Mouse (Mus musculus) cerebellum, adult (tissue): ENCODE data around the gene Numa1.
A peak's percentile ranks its signal among the peaks of the same experiment; 100 is the strongest.
"Not testable (repeated sequence)": the region's sequence is repeated elsewhere in the genome, so short reads cannot be mapped to it uniquely, and the experiment has no call there.

Experiments
- ATAC-seq: cut with Nextera tagmentation; 2 replicates; pipeline ENCODE4 v1.9.2; 2017; ENCODE audit warnings: mild to moderate bottlenecking, moderate library complexity, mixed read lengths; ENCODE audit not compliant: insufficient number of reproducible peaks, low FRiP score, low TSS enrichment

Gene Numa1

DNA sequence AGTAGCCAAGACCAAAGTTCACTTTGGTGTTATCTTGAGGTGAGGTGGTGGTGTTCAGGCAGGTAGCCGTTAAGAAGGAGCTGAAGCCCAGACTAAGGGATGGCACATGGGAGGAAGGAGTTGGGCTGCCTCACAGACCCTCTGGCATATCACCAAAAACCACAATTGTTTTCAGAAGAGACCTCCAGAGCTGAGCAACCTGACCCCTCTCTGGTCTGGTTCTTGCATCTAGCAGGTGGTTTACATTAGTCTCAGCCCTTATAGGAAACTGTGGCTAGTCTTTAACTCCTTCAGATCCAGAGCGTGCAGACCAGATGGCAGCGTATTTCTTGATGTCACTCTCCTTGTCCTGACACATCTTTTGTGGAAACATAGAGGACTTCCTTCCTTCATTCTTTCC lies 39.8 kb downstream of the Numa1 start:
- no peak for ATAC-seq

DNA sequence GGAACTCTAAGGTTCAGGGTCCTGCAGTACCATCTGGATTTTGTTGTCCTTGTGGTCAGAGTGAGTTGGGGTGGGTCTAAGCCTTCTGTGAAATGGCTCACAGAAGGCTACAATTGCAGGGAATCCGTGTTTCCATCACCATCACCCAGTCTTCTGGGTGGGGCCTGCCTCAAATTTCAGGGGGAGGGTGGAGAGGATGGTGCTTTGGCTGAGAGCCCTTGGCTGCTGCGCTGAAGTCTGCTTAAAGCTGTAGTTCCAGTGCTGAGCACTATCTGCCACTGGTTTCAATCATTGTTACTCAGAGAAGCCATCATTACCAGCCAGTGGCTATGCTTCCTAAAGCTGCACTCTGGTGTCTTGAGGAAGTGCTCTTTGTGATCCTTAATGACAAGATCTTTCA lies 40.6 kb downstream of the Numa1 start:
- no peak for ATAC-seq

DNA sequence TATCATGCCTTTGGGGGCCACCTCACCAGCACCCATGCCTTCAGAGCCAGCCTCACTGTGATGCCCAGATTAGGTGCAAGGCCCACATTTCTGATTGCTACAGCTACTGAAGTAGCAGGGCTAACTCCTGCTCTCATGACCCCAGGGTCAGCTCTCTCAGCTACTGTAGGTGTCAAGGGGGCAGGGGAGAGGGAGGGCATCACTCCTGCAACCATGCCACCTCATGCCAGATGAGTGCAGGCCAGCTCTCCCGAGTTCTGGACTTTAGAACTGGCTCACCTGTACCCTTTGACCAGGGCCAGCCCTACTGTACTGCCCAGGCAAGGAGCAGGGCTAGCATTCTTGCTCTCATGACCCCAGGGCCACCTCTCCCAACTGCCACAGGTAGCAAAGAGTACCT lies 48.8 kb downstream of the Numa1 start:
- no peak for ATAC-seq

DNA sequence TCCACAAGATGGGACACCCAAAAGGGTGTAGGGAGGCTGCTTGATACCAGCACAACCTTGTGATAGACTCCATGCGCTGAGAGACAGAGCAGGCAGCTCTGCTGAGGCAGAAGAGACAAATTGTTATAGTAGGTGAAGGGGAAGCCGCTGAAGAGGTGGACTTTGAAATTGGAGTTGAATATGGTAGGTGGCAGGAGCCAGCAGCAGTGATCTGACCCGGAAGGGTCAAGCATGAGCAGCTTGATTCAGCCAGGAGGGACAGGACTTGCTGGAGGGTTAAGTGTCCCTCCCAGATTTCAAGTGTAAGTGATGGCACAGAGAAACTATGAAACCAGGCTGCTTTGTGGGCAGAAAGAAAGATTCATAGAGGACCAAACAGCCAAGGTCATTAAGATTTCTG lies 51.2 kb downstream of the Numa1 start:
- no peak for ATAC-seq

DNA sequence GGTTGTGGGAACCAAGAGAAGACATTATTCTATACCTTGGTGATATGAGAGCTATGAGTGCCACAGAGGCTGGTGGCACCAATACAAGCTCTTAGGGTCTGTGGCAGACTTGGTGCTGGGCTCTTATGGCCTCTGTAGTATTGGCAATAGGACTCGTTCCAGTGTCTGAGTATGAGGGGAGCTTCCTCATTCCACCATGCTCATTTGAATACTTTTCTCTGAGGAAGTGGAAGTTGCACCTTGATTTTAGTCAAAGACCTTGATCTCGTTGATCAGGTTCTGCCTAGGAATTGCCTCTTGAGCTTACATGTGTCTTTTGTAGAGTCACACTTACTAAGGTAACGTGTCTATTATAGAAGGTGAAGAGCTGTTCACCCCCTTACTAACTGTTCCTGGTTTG lies 60.3 kb downstream of the Numa1 start:
- ATAC-seq: no peak

DNA sequence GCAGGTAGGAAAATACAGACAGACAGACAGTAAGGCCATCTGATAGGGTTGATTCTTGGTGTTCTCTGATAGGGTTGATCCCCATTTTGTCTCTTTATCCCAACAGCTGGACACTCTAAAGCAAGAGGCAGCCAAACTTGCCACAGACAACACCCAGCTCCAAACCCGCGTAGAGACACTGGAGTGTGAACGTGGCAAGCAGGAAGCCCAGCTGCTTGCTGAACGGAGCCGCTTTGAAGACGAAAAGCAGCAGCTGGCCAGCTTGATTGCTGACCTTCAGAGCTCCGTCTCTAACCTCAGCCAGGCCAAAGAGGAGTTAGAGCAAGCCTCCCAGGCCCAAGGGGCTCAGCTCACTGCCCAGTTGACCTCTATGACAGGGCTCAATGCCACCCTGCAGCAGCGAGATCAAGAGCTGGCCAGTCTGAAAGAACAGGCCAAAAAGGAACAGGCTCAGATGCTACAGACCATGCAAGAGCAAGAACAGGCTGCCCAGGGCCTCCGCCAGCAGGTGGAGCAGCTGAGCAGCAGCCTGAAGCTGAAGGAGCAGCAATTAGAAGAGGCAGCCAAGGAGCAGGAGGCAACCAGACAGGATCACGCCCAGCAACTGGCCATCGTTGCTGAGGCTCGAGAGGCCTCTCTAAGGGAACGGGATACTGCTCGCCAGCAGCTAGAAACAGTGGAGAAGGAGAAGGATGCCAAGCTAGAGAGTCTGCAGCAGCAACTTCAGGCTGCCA lies 64.5 kb downstream of the Numa1 start:
- ATAC-seq: peak; percentile 51

DNA sequence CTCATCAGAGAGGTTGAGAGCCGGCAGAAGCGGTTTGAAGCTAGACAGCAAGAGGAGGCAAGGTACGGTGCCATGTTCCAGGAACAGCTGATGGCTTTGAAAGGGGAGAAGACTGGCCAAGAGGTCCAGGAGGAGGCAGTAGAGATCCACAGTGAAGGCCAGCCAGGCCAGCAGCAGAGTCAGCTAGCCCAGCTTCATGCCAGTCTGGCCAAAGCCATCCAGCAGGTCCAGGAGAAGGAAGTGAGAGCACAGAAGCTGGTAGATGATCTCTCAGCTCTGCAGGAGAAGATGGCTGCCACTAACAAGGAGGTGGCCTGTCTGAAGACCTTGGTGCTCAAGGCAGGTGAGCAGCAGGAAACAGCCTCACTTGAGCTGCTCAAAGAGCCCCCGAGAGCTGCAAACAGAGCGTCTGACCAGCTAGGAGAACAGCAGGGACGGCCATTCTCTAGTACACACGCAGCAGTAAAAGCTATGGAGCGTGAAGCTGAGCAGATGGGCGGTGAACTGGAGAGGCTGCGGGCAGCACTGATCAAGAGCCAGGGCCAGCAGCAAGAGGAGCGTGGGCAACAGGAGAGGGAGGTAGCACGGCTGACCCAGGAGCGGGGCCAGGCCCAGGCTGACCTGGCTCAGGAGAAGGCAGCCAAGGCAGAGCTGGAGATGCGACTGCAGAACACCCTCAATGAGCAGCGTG lies 65.7 kb downstream of the Numa1 start:
- ATAC-seq: peak; percentile 78

DNA sequence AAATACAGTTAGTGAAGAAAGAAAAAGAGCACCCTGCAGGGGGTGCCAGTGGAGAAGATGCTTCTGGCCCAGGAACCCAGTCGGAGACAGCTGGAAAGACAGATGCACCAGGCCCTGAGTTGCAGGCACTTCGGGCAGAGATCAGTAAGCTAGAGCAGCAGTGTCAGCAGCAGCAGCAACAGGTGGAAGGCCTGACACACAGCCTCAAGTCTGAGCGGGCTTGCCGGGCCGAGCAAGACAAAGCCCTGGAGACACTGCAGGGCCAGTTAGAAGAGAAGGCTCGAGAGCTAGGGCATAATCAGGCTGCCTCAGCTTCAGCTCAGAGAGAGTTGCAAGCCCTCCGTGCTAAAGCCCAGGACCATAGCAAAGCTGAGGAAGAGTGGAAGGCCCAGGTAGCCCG lies 66.4 kb downstream of the Numa1 start:
- no peak for ATAC-seq

DNA sequence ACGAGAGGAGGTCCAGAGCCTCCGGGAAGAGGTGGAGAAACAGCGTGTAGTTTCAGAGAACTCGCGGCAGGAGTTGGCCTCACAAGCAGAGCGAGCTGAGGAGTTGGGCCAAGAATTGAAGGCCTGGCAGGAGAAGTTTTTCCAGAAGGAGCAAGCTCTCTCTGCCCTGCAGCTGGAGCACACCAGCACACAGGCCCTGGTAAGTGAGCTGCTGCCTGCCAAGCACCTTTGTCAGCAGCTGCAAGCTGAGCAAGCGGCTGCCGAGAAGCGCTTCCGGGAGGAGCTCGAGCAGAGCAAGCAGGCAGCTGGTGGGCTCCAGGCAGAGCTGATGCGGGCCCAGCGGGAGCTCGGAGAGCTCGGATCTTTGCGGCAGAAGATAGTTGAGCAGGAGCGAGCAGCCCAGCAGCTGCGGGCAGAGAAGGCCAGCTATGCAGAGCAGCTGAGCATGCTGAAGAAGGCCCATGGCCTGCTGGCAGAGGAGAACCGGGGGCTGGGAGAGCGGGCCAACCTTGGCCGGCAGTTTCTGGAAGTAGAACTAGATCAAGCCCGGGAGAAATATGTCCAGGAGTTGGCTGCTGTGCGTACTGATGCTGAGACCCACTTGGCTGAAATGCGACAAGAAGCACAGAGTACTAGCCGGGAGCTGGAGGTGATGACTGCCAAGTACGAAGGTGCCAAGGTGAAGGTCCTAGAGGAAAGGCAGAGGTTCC lies 67.2 kb downstream of the Numa1 start:
- no peak for ATAC-seq

DNA sequence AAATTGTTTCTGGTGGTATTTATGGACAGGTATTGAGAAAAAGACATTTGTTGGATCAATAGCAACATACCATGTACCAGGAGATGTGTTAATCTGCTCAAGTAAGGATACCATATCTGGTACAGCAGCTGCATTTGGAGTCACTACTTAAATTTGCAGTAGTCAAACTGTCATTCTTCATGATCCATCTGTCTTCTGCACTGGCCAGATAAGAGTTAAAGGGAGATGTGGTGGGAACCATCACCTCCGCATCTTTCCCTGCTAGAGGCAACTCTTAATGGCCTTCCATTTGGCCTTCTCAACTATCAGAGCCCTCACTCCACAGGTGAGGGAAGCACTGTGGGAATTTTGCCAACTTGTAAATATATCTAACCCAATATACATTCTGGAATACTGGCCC lies 72.6 kb downstream of the Numa1 start:
- ATAC-seq: no peak

DNA sequence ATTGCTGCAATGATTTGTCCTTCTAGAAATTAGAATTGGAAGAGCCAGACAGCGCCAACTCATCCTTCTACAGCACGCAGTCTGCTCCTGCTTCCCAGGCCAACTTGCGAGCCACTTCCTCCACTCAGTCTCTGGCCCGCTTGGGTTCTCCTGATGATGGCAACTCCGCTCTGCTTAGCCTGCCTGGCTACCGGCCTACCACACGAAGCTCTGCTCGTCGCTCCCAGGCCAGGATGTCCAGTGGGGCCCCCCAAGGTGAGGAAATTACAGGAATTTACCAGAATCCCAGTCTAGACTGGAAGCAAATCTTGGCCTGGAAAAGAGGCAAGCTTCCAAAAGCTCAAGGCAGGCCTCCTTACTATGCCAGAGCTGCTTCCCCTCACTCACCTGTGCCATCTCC lies 77.9 kb downstream of the Numa1 start:
- ATAC-seq: no peak

DNA sequence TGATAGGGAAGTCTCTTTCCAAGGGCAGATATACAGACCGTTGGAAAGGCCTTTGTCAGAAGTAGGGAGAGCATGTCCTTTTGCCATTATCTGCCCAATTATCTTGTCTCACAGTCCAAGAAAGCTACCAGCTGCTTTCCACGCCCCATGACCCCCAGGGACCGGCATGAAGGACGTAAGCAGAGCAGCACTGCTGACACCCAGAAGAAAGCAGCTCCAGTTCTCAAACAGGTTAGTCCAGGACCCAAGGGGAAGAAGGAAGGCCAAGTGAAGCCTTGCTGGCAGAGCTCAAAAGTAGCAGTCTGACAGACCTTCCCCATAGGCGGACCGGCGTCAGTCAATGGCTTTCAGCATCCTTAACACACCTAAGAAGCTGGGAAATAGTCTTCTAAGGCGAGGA lies 79.5 kb downstream of the Numa1 start:
- ATAC-seq: no peak

DNA sequence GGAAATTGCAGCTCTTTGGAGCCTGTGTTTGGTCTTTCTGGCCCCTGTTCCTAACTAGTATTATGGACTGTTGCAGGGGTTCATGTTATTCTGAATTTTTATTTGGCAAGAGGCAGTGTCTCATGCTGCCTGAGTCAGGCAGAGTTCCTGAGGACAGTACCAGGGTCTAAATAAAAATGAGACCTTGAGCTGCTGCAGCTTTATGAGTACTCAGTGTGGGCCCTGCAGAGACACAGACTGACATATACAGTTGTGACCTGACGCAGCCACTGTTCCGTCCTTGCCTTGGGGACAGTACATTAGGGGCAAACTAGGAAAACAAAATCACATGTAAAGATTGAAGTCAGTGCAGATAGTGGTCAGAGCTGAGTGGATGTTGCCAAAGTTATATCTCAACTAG lies 81.1 kb downstream of the Numa1 start:
- ATAC-seq: no peak

DNA sequence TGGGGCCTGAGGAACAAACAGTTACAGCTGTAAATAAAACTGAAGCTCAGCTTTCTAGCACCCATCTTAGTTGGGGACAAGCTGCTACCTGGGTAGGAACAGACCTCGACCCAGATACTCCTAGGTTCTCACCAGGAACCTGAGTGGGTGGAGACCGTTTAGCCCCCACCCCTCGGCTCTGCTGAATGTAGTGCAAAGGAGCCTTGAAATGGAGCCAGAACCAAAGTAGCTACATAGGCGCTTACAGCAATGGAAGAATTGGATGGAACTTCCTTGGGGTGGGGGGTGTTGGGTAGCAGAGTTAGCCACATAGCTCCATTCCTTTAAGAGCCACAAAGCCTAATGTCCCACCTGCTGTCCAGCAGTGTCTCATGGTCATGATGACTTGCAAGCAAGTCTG lies 83.0 kb downstream of the Numa1 start:
- ATAC-seq: no peak

DNA sequence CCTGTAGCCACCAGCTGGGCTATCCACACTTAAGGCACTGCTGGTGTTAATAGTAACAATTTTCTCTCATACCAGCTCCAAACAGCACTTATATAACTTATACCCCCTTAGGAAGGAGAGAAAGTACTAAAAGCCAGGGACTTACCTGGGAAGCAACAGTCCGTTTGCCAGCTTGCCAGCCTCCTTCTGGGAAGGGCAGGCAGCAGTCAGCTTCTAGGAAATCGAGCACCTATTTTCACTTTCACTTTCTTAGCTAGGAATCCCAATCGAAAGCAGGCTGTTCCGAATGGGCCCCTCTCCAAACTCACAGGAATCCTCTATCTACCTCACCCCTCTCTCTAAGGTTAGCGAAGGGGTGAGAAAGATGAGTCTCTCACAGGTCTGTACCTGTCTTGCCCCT lies 83.5 kb downstream of the Numa1 start:
- ATAC-seq: no peak

DNA sequence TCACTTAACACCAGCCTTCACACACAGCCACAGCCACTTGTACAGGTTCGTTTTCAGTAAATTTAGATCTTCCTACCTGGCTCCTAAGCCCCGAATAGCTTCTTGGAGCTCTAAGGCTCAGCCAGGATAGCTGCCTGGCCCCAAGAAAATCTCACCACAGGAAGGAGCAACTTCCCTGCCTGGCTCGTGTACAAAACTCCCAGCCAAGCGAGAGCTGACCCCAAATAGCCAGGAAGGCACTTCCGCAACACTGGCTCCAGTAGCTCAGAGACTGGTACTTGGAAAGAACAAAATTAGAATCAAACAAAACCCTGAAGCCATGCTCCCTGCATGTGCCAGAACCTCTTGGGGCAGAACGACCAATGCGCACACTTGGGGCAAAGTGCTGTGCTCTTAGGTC lies 84.1 kb downstream of the Numa1 start:
- ATAC-seq: 0 out of 2 replicates have a peak, but pooled peaks have one; percentile 17

DNA sequence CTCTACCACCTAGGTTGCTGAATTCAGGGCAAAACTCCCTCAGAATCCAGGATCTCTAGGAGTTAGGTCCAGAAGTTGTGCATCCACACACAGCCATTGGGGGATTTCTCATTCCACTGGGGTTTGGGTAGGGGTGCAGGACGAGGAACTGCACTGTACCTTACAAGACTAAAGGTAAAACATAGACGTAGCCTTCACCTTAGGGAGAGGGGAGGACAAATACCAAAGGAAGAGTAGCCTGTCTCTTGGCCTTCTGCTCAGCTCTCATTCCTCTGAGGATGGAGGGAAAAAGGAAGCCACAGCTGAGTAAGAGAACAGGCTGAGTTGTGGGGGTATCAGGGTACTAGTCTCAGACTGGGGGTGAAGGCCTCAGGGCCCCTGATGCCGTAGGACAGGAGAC lies 84.7 kb downstream of the Numa1 start, which contains the start of gene Il18bp:
Gene Il18bp (minus strand): TSS at position 101 of the 400 bp plus-strand sequence.
- no peak for ATAC-seq

DNA sequence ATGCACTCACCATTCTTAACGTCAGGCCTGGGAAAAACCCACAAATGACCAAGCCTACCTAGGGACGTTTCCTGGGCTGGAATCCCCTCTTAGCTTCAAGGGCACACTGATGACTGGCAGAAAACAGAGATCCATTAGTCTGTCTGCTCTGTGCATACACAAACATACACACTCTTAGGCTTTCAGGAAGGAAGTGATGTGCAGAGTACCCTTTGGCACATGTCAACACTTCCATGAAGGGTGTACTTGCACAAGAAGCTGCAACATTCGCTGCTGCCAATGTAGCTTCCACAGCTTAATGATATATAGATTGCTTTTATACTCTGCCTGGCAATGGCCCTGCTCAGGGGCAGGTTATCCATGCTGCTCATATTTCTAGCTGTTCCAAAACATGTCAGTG lies 85.5 kb downstream of the Numa1 start:
- ATAC-seq: no peak

DNA sequence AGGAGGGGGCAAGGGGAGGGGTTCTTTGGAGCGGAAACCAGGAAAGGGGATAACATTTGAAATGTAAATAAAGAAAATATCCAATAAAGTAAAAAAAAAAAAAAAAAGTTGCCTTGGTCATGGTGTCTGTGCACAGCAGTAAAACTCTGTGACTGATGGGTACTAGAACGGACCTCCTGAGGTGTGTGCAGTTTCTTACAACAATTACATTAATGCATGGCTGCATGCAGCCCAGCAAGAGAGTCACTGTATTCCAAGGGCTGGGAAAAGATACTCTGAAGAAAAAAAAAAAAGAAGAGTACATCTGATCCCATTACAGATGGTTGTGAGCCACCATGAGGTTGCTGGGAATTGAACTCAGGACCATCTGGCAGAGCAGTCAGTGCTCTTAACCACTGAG lies 87.0 kb downstream of the Numa1 start:
- not testable (repeated sequence) for ATAC-seq

DNA sequence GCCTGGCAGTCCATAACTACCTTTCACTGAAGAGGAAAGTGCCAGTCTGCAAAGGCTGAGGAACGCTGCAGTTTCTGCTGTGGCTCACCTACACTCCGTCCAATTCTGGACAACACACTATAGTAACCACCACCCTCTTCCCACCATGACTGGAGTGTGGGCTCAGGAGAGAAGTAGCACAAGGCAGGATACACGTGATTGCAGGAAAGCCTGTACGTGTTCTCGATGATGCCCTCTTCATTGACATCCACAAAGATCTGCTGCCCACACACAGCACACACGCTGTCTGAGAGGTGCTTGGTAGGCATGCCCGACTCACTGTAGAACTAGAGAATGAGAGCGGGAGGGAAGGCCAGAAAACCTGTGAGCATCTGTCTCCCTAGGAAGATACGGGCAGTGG lies 89.9 kb downstream of the Numa1 start:
- ATAC-seq: no peak
